Mouse (Mus musculus) forebrain, postnatal 0 days (tissue): ENCODE measurements around the gene Iqck. TPM values are rescaled to one million over a fixed set of nuclear protein-coding genes. Genes with fewer than 3 reads are reported as not detected.
A peak's percentile ranks its signal among the peaks of the same experiment; 100 is the strongest.

ENCODE experiments used
- ATAC-seq: fragments of 200-750 bp; cut with Nextera tagmentation; 2 replicates; pipeline ENCODE4 v1.8.0; 2017; ENCODE audit warnings: mild to moderate bottlenecking, moderate library complexity
- DNase-seq: peaks from one replicate; pipeline ENCODE4 v3.0.0-alpha.2; 2015
- H3K27ac ChIP-seq: fragments of 300-500 bp; sonication (generic); 2 replicates; pipeline ENCODE4 v1.5.1; 2014; ENCODE audit warnings: low read depth, mild to moderate bottlenecking, antibody characterized with exemption, low read length, moderate library complexity, mixed read lengths
- H3K27me3 ChIP-seq: fragments of 300-500 bp; sonication (generic); 2 replicates; pipeline ENCODE4 v1.6.1; 2014; ENCODE audit warnings: mild to moderate bottlenecking, low read length, mixed read lengths; ENCODE audit not compliant: insufficient read depth
- H3K36me3 ChIP-seq: fragments of 300-500 bp; sonication (generic); 2 replicates; pipeline ENCODE4 v1.6.1; 2014; ENCODE audit warnings: mild to moderate bottlenecking, moderate library complexity; ENCODE audit not compliant: insufficient read depth
- H3K4me1 ChIP-seq: fragments of 300-500 bp; sonication (generic); 2 replicates; pipeline ENCODE4 v1.6.1; 2014; ENCODE audit warnings: antibody characterized with exemption; ENCODE audit not compliant: insufficient read depth
- H3K4me2 ChIP-seq: fragments of 300-500 bp; sonication (generic); 2 replicates; pipeline ENCODE4 v1.6.1; 2014; ENCODE audit warnings: low read depth, mild to moderate bottlenecking, moderate library complexity
- H3K4me3 ChIP-seq: fragments of 300-500 bp; sonication (generic); 2 replicates; pipeline ENCODE4 v1.5.1; 2014; ENCODE audit warnings: low read depth, low read length, mixed read lengths
- H3K9ac ChIP-seq: fragments of 300-500 bp; sonication (generic); 2 replicates; pipeline ENCODE4 v1.6.1; 2014; ENCODE audit warnings: mild to moderate bottlenecking
- H3K9me3 ChIP-seq: fragments of 300-500 bp; sonication (generic); 2 replicates; pipeline ENCODE4 v1.6.1; 2016; ENCODE audit warnings: low read length
- CTCF ChIP-seq: sonication (generic); IDR thresholded peaks from 2 replicates; pipeline ENCODE4 v1.5.1; 2016; ENCODE audit warnings: antibody characterized with exemption, control low read depth, low read depth
- WGBS: fragments of 180-500 bp; shearing (Covaris S2); extraction: QIAGEN DNeasy Blood & Tissue Kit; methylation state at CpG from one replicate; pipeline ENCODE4 v1.1.7; 2014; 5-methylcytosine and 5-hydroxymethylcytosine counted together
- polyA plus RNA-seq: library from polyadenylated mRNA; unstranded; fragments of >200 nt; fragmentation: Nextera tagmentation; extraction: Ambion mirVana; gene quantifications from 2 replicates; pipeline ENCODE4 v1.2.1, GENCODE M21; 2015
- total RNA-seq: library from RNA; depleted of rRNA; stranded (reverse); fragments of >200 nt; gene quantifications from 2 replicates; pipeline ENCODE4 v1.2.3, GENCODE M21; 2014

The Iqck gene
- total and polyA plus RNA-seq, 2 experiments from 2014 or later = 6.2 to 7.1 TPM

- WGBS = 55% methylated on average over 9 of the region's 9 CpGs
- DNase-seq (no peak), ATAC-seq (no peak)
Measured at GRCm38 (mm10) chr7:118850676-118851290, 4.8 kb upstream of the Iqck start.

GRCm38 (mm10) chr7:118851571-118851970, 4.0 kb upstream of the Iqck start:
- Histone ChIP-seq H3K9me3 (no peaks in the 10 kb centered on the region), H3K4me1 (peaks cover 12% of the 10 kb centered on the region), H3K27ac (no peak overlapping the region), H3K9ac (no peak overlapping the region), H3K27me3 (no peaks in the 10 kb centered on the region), H3K4me3 (no peak overlapping the region), H3K36me3 (peaks cover 48% of the 10 kb centered on the region), H3K4me2 (no peak overlapping the region)
- ATAC-seq (no peak), DNase-seq (no peak)
- WGBS = 91% methylated on average over 7 of the region's 7 CpGs
- TF ChIP-seq CTCF = no peak

More at GRCm38 (mm10) chr7:118850676-118851290, 4.8 kb upstream of the Iqck start:
- Histone ChIP-seq H3K9me3 (no peaks in the 10 kb centered on the region), H3K4me2 (no peak overlapping the region), H3K9ac (no peak overlapping the region), H3K4me3 (no peak overlapping the region), H3K27ac (no peak overlapping the region), H3K4me1 (peaks cover 12% of the 10 kb centered on the region), H3K36me3 (peaks cover 56% of the 10 kb centered on the region), H3K27me3 (no peaks in the 10 kb centered on the region)
- no peak for TF ChIP-seq CTCF

GRCm38 (mm10) chr7:118852611-118853010, 2.9 kb upstream of the Iqck start:
- WGBS = 78% methylated on average over 4 of the region's 4 CpGs
- no peak overlapping the region for H3K9ac ChIP-seq
- no peak overlapping the region for H3K27ac ChIP-seq
- H3K27me3 ChIP-seq = no peaks in the 10 kb centered on the region
- peaks cover 44% of the 10 kb centered on the region for H3K36me3 ChIP-seq
- ATAC-seq (no peak), DNase-seq (no peak)
- H3K9me3 ChIP-seq = no peaks in the 10 kb centered on the region
- TF ChIP-seq CTCF = no peak
- H3K4me3 ChIP-seq = no peak overlapping the region
- peaks cover 12% of the 10 kb centered on the region for H3K4me1 ChIP-seq
- H3K4me2 ChIP-seq = no peak overlapping the region

GRCm38 (mm10) chr7:118854606-118855005, 946 bp upstream of the Iqck start:
- Histone ChIP-seq H3K36me3 (peaks cover 29% of the 10 kb centered on the region), H3K27ac (no peak overlapping the region), H3K9ac (peak overlapping the region; percentile 71), H3K4me2 (peak overlapping the region; percentile 70), H3K9me3 (no peaks in the 10 kb centered on the region), H3K4me1 (peaks cover 12% of the 10 kb centered on the region), H3K27me3 (no peaks in the 10 kb centered on the region), H3K4me3 (peak overlapping the region; percentile 77)
- ATAC-seq = no peak
- TF ChIP-seq CTCF = no peak
- no peak for DNase-seq
- 20% methylated on average over 3 of the region's 3 CpGs for WGBS

- H3K9ac ChIP-seq = peak within 1 kb of the TSS; percentile 71
- peak within 1 kb of the TSS; percentile 83 for H3K27ac ChIP-seq
- no peak for TF ChIP-seq CTCF
- ATAC-seq = peak; percentile 76
- H3K4me2 ChIP-seq = peak within 1 kb of the TSS; percentile 70
- H3K4me1 ChIP-seq = peaks cover 12% of the 10 kb centered on the region
- no peak for DNase-seq
- H3K9me3 ChIP-seq = no peaks in the 10 kb centered on the region
- H3K36me3 ChIP-seq = peaks cover 17% of the 10 kb centered on the region
- H3K4me3 ChIP-seq = peak within 1 kb of the TSS; percentile 77
- H3K27me3 ChIP-seq = no peaks in the 10 kb centered on the region
- 1% methylated on average over 46 of the region's 46 CpGs for WGBS
Measured at GRCm38 (mm10) chr7:118855877-118856304, 339 bp downstream of the Iqck start, which contains the start of gene Knop1. TSS of gene Knop1 (minus strand) at chr7:118856254.

- Histone ChIP-seq H3K4me2 (no peak overlapping the region), H3K4me1 (peaks cover 12% of the 10 kb centered on the region), H3K27ac (no peak overlapping the region), H3K27me3 (no peaks in the 10 kb centered on the region), H3K9me3 (no peaks in the 10 kb centered on the region), H3K36me3 (peaks cover 4% of the 10 kb centered on the region; the same call in 1 of the 2 replicates), H3K9ac (no peak overlapping the region), H3K4me3 (no peak overlapping the region)
- ATAC-seq (no peak), DNase-seq (no peak)
- TF ChIP-seq CTCF = no peak
- WGBS = 83% methylated on average over 1 of the region's 1 CpGs
Measured at GRCm38 (mm10) chr7:118858640-118859039, 3.1 kb downstream of the Iqck start.

- 78% methylated on average over 2 of the region's 2 CpGs for WGBS
- no peaks in the 10 kb centered on the region for H3K4me1 ChIP-seq
- H3K9ac ChIP-seq = no peak overlapping the region
- H3K27me3 ChIP-seq = no peaks in the 10 kb centered on the region
- H3K4me3 ChIP-seq = no peak overlapping the region
- ATAC-seq (no peak), DNase-seq (no peak)
- H3K9me3 ChIP-seq = no peaks in the 10 kb centered on the region
- H3K36me3 ChIP-seq = no peaks in the 10 kb centered on the region
- H3K27ac ChIP-seq = no peak overlapping the region
- TF ChIP-seq CTCF = no peak
- H3K4me2 ChIP-seq = no peak overlapping the region
Measured at GRCm38 (mm10) chr7:118865362-118865761, 9.8 kb downstream of the Iqck start.
